46 mouse cellular contexts compared by ENCODE assay signal in genomic region chr9:54479054-54479453, GRCm38 (mm10). TPM values are rescaled to one million over a fixed set of nuclear protein-coding genes. Genes with fewer than 3 reads are reported as not detected.
"Had no signal": no experiment of that assay in that cellular context is flagged by ENCODE, and none has a peak within 500 bp of the region (broad histone marks: within the 10 kb centered on the region; RNA-seq: fewer than 3 reads in every experiment).

No protein-coding gene starts in this region.

- H3K4me1 ChIP-seq: limb, embryonic 10.5 days; limb, embryonic 12.5 days; limb, embryonic 13.5 days; limb, embryonic 15.5 days; lung, embryonic 15.5 days; midbrain, embryonic 12.5 days; midbrain, embryonic 13.5 days; neural tube, embryonic 12.5 days had no signal

- H3K4me3 ChIP-seq: limb, embryonic 10.5 days; limb, embryonic 12.5 days; limb, embryonic 13.5 days; limb, embryonic 15.5 days; liver, embryonic 12.5 days; liver, embryonic 13.5 days; liver, embryonic 15.5 days; lung, embryonic 15.5 days; megakaryocyte, embryonic 14.5 days; midbrain, embryonic 10.5 days; midbrain, embryonic 12.5 days; midbrain, embryonic 13.5 days; midbrain, embryonic 15.5 days; myocyte; neural tube, embryonic 12.5 days had no signal

- ATAC-seq: liver, embryonic 12.5 days; liver, postnatal 0 days; lung, postnatal 0 days; midbrain, embryonic 13.5 days; midbrain, embryonic 15.5 days; midbrain, embryonic 16.5 days had no signal

- H3K36me3 ChIP-seq: limb, embryonic 10.5 days; limb, embryonic 12.5 days; limb, embryonic 13.5 days; limb, embryonic 15.5 days; liver, embryonic 12.5 days; liver, embryonic 13.5 days; liver, embryonic 15.5 days; lung, embryonic 15.5 days; midbrain, embryonic 10.5 days; midbrain, embryonic 12.5 days; neural tube, embryonic 12.5 days had no signal

- H3K27me3 ChIP-seq: limb, embryonic 12.5 days; limb, embryonic 13.5 days; limb, embryonic 15.5 days; liver, embryonic 12.5 days; liver, embryonic 13.5 days; liver, embryonic 15.5 days; lung, embryonic 15.5 days; megakaryocyte, embryonic 14.5 days; midbrain, embryonic 12.5 days; midbrain, embryonic 13.5 days; midbrain, embryonic 15.5 days; neural tube, embryonic 12.5 days had no signal

- H3K9ac ChIP-seq: limb, embryonic 12.5 days; limb, embryonic 13.5 days; limb, embryonic 15.5 days; liver, embryonic 12.5 days; liver, embryonic 13.5 days; liver, embryonic 14.5 days; liver, embryonic 15.5 days; liver, postnatal 0 days; lung, embryonic 14.5 days; lung, embryonic 15.5 days; midbrain, embryonic 12.5 days; midbrain, embryonic 13.5 days; midbrain, embryonic 15.5 days; neural tube, embryonic 12.5 days had no signal

- H3K9me3 ChIP-seq: limb, embryonic 10.5 days; limb, embryonic 12.5 days; limb, embryonic 13.5 days; limb, embryonic 15.5 days; liver, embryonic 12.5 days; liver, embryonic 13.5 days; liver, embryonic 15.5 days; lung, embryonic 15.5 days; megakaryocyte, embryonic 14.5 days; midbrain, embryonic 10.5 days; midbrain, embryonic 12.5 days; midbrain, embryonic 13.5 days; midbrain, embryonic 15.5 days; neural tube, embryonic 12.5 days had no signal

- H3K27ac ChIP-seq: limb, embryonic 10.5 days; limb, embryonic 12.5 days; limb, embryonic 13.5 days; limb, embryonic 15.5 days; liver, embryonic 12.5 days; liver, embryonic 13.5 days; liver, embryonic 14.5 days; liver, embryonic 15.5 days; lung, embryonic 15.5 days; macrophage; midbrain, embryonic 10.5 days; midbrain, embryonic 12.5 days; midbrain, embryonic 13.5 days; midbrain, embryonic 15.5 days; neural tube, embryonic 12.5 days had no signal

- DNase-seq: left cerebral cortex, postnatal 4 days; liver; liver, embryonic 13.5 days; liver, postnatal 0 days; lung, adult 18-20 months; lung, adult 2 months; lung, embryonic 14.5 days; lung, postnatal 10 days; lung, postnatal 14 days; lung, postnatal 36 days; lung, postnatal 4 days; midbrain, embryonic 14.5 days had no signal

- H3K4me2 ChIP-seq: limb, embryonic 12.5 days; limb, embryonic 13.5 days; limb, embryonic 15.5 days; liver, embryonic 11.5 days; liver, embryonic 12.5 days; liver, embryonic 13.5 days; liver, embryonic 15.5 days; lung, embryonic 14.5 days; lung, embryonic 15.5 days; midbrain, embryonic 11.5 days; midbrain, embryonic 12.5 days; midbrain, embryonic 13.5 days; midbrain, embryonic 15.5 days; neural tube, embryonic 12.5 days had no signal

RNA-seq across cellular contexts. Expression of gene Sh2d7, which starts 59.7 kb away (rescaled TPM):
- total RNA-seq: left cerebral cortex, postnatal 10 days; left cerebral cortex, postnatal 14 days; left cerebral cortex, postnatal 25 days; left cerebral cortex, postnatal 36 days; left cerebral cortex, postnatal 4 days; liver, adult 2 months; megakaryocyte progenitor cell, adult 5-6 weeks; megakaryocyte, adult 5-6 weeks; megakaryocyte-erythroid progenitor cell, adult 5-6 weeks; midbrain, postnatal 0 days had no signal
- polyA plus RNA-seq: limb, embryonic 10.5 days; limb, embryonic 11.5 days; limb, embryonic 12.5 days; limb, embryonic 13.5 days; limb, embryonic 14.5 days; limb, embryonic 15.5 days; liver, adult 2 months; liver, embryonic 11.5 days; liver, embryonic 12.5 days; liver, embryonic 13.5 days; liver, embryonic 14.5 days; liver, embryonic 15.5 days; liver, embryonic 16.5 days; liver, postnatal 0 days; lung, embryonic 14.5 days; lung, embryonic 15.5 days; lung, embryonic 16.5 days; lung, postnatal 0 days; macrophage; midbrain, embryonic 10.5 days; midbrain, embryonic 11.5 days; midbrain, embryonic 13.5 days; midbrain, embryonic 14.5 days; midbrain, embryonic 15.5 days; midbrain, embryonic 16.5 days; myocyte; neural tube, embryonic 11.5 days; neural tube, embryonic 12.5 days had no signal
